Mouse (Mus musculus) frontal cortex, adult 2 months (tissue): ENCODE results near the gene Aox2. TPM values are rescaled to one million over a fixed set of nuclear protein-coding genes. Genes with fewer than 3 reads are reported as not detected.

Experiments
- DNase-seq, 2 experiments: peaks; one replicate each; pipeline ENCODE4 v3.0.0; 2022; ENCODE audit warnings: low spot score in 1 of 2; ENCODE audit errors: extremely low spot score in 1 of 2
- polyA plus RNA-seq: library from polyadenylated mRNA; depleted of rRNA; stranded (reverse); fragments of >200 nt; gene quantifications from 2 replicates; pipeline ENCODE4 v1.2.3, GENCODE M21; 2012

Gene Aox2
- polyA plus RNA-seq, 1 experiment, result 0.02 TPM

DNA sequence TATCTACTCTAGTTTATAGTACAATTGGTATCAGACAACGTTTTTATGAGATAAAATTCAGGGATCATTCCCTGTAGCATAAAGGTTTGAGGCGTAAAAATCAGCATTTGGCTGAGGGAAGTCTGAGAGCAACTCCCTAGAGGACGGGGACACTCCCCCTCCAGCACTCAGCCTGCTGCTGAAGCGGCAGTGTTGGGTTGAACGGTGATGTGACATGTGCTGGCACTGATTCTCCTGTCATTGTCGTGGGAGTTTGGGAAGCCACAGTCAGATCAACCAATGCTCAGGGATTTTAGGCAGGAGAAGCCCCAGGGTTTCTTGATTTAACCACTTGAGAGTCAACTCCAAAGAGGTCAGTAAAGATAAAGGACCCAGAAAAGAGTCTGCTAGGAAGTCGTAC, 6.4 kb downstream of the Aox2 start:
- no peak for DNase-seq

DNA sequence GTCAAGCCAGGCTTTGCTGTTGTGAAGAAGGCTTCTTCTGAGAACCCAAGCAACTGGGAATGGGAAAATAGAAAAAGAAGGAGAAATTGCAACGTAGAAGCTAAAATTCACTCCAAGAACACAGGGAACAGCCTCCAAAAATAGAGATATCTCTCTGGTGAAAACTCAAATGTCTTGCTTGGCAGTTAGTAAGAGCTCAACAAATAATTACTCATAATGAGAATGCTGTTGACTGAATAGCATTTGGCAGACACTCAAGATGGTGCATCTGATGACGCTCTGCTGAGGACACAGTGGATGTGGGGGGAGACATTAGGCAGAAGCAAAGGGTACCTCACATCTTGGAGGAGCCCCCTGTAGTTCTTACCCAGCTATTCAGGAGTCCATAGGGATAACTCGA, 10.0 kb downstream of the Aox2 start:
- peak in 1 of 2 experiments; percentile 39 for DNase-seq

DNA sequence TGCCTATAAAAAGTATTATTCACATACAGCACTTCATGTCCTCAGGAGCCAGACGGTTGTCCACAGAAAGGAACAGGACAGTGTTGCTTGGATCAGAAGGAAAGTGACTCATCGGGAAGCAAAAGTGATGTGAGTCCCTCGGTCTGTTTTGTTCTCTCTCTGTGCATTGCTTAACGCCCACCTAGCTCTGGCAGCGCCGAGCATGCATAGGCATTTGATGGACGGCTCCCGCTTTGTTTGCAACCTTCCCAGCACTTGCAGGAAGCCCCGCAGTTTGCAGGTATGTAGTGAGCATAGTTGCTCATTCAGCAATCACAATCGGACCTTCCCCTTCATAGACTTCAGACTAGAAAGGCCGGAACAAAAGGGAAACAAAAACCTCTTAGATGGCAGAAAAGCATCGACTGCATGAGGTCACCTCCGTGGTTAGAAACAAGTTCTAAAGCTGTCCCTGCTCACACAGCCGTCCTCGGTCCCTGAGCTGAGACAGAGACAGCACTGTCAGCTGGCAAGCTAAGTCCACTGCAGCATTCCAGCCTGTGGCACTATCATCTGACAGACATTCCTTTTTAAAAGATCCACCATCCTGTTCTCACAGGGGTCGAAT, 11.8 kb downstream of the Aox2 start:
- DNase-seq, result peak in 1 of 2 experiments; percentile 51

DNA sequence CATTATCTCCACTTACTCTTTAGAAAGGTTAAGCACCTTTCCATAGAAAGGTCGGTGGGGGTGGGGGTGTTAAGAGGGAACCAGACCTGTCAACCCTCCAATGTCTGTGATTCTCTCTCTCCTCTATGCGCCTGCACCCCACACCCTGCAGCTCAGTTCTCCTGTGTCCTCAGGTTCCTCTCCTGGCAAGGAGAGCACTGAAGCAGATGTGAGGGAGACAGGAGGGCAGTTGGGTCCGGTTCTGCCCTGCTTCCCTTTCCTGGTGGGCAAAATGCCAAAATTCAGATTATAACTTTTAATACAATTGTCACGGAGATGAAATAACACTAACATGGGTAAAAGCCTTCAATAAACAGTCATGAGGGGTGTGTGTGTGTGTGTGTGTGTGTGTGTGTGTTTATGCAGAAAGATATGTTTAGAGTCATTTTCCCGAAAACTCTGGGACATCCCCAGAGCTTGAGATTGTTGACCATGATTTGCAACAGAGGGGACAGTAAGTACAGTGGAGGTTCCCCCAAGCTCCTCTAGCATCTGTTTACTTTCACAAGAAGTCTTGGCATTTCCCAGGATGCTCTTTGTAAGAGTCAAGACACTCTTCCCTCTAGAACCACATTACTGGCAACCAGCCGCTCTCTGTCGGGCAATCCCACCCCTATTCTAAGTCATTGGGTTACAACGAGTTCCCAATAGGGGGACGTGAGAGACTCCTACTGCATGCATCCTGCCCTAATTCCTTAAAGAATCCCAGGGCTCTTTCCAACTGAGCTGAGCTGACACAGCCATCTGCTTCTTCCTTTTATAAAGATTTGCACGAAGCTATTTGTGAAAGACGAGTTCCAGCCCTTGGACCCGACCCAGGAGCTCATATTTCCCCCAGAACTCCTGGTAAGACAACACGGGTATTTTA, 13.5 kb downstream of the Aox2 start:
- peak; percentile 18 to 59 for DNase-seq

DNA sequence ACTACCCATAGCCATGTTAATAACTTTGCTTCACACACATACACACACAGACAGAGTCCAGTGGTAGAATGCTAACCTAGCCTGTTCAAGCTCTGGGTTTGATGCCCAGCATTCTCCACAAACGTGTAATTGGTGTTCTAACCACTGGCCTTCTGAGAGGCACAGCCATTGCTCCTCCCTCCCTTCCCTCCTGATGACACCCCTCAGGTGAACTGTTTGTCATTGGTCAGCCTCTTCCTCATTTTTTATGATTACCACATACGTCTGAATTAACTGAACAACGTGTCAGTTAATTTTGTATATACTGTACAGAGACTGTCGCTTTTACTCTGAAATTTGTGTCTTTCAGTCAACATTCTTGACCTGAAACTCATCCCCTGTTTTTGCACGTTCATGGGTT, 16.6 kb downstream of the Aox2 start:
- no peak for DNase-seq

DNA sequence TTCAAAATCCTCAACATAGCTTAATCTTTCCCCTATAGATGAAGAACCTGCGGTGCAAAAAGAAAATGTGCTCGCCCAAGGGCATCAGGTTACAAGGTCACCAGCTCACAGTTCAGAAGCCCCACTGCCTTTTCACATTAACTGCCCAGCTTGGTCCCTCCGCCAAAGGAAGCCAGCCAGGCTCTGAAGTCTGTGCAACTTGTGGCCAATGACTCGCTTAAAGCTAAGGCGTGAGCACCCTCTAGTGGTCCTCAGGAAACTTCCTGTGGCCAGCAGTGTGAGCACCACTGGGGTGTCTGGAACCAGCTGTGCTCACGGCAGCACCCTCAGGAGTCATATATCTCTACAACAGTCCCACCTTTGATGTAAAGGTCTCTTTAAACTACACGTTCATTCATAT, 18.2 kb downstream of the Aox2 start:
- peak; percentile 33 to 80 for DNase-seq

DNA sequence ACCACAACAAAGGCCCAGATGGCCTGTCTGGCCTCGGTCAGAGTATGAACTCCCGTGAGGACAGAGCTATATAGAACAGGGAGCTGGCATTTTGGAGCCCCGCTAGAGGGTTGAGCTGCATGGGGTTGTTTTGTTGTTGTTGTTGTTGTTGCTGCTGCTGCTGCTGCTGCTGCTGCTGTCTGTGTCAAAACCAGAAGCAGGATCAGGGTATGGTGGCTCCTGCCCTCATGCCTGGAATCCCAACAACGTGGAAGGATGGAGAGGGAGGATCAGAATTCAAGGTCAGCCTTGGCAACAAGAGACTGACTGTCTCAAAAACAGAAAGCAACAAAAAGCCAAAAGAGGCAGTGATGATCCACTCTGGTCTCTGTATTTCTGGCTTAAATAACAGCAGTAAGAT, 18.7 kb downstream of the Aox2 start:
- no peak for DNase-seq

DNA sequence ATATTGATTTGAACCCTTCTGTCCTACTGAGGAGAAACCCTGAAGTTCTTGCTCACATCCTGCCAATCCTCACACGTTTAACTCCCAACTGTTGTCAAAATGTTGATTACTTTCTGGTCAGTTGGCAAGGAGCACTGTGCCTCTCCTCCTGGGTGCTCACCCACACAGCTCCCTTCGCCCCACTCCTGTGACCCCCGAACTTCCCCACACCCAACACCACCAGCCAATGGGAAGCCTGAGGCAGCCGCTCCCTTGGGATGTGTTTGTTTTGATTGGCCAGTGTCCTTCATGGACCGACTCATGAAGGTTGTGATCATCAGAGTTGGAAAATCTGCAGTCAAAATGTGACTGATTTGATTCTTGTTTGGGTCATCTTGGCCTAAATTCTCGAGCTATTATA, 20.2 kb downstream of the Aox2 start:
- DNase-seq, result no peak

DNA sequence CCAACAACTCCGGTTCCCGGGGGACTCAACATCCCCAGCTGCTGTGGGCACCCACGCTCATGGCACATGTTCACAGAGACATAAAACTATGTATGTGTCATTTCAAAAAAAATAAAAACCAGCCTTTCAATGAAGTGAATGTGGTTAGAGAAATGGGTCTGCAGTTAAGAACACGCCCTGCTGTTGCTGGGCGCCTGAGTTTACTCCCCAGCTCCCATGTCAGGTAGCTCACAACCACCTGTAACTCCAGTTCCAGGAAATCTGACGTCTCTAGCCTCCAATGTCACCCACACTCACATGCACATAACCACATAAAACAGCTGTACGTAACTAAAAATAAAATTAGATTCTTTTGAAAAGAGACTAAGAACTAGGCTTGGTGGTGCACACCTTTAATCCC, 22.9 kb downstream of the Aox2 start:
- no peak for DNase-seq

DNA sequence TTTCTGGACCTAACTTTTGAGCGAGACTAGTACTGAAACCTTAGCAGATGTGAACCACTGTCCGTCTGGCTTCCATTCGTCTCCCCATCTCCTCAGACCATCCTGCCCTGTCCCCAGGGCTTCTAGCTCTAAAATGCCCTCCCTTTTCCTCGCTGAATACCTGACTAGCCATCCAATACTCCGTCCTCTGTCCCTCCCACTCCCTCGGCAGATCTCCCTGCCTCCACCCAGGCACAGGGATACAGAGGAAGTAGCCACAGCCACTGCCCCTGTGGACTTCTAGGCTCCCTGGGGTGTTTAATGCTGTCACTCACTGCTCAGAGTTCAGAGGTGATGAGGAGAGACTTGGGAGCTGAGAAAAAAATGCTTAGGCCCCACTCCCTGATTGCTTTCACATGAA, 23.9 kb downstream of the Aox2 start:
- DNase-seq, result no peak

DNA sequence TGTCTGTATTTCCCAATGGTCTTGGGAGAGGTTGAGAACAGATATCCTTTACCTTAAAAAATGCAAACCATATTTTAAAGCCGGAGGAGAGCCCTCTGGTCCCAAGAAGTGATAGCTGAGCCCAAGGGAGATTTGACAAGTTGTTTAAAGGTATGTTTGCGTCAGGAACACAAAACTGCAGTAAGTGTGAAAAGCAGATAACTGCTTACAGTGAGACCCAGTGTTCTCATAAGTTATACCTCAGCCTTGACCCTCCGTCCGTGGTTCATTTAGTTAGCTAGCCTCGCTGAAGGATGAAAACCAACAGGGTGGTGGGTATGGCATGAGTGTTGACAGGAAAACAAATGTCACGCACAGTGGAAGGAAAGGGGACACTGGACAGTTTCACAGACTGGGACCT, 24.9 kb downstream of the Aox2 start:
- DNase-seq, result no peak

DNA sequence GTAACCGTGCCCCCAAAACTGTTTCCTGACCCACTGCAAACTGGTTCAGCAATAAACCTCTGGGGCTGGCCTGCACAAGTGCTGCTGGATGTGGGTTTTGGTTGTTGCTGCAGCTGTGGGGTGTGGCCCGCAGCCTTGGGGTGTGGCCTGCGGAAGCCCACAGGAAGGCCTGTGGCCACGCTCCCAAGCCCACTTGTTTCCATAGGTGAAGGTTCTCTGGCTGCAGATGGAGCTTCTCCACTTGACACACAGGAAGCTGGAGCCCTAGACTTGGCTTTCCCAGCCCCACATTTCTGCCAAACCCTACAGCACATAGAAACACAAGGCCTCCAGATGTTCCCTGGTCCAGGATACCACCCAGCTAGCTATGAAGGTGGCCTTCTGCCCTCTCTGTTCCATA, 25.6 kb downstream of the Aox2 start:
- no peak for DNase-seq

DNA sequence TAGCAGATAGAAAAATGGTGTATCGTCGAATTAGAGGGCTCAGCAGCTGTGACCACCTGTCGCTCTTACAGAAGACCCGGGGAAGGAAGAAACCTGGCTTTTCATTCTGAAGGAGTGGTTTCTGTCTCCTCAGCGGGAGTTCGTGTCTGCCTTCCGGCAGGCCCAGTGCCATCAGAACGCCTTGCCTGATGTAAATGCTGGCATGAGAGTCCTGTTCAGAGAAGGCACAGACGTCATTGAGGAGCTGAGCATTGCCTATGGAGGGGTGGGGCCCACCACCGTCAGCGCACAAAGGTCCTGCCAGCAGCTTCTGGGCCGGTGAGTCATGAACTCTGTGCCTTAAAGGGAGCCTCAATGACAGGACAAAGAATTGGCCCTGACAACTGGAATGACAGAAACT, 26.2 kb downstream of the Aox2 start:
- no peak for DNase-seq

DNA sequence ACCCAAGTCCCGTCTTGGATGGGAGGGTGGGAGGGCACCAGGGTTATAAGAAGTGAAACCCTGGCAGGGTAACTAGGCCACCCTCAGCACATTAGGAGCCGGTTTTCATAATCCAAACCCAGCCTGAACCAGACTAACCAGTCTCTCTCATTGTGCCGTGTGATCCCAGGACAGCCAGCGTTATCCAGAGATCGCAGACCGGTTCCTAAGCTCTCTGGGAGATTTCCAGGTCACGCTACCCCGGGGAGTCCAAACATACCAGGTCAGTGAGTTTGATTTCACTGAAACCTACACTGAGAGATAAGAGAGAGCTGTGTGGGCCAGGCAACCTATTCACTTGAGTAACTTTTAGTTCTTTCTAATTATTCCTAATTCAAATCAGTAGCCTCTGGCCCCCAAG, 29.1 kb downstream of the Aox2 start:
- no peak for DNase-seq

DNA sequence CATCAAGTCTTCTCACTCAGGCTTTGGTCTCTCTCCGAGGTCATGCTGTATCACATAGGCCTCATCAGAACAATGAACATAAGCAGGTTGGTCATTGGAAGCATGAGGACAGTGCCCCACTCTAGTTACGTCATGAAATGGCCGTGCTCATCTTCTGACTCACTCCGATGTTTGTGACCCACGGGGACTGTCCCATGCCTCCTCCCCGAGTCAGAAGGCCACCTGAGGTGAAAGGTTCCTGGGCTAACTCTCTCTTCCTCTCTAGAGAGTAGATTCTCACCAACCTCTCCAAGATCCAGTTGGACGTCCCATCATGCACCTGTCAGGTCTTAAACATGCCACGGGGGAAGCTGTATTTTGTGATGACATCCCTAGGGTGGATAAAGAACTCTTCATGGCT, 30.5 kb downstream of the Aox2 start:
- no peak for DNase-seq

DNA sequence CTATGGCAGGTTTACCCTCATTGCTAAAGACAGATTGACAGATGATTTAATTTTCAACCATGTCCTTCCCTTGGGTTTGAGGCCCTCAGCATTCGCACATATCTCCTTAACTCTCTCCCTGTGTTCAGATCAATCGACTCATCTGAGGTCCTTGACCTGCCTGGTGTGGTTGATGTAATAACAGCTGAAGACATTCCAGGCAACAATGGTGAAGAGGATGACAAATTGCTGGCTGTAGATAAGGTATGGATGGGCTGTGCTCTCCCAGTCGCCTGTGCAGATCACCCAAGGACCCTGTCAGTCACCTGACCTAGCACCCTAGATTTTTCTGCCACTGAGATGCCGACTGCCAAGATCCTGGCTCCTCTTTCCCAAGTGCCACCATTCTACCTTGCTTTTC, 31.7 kb downstream of the Aox2 start:
- no peak for DNase-seq

DNA sequence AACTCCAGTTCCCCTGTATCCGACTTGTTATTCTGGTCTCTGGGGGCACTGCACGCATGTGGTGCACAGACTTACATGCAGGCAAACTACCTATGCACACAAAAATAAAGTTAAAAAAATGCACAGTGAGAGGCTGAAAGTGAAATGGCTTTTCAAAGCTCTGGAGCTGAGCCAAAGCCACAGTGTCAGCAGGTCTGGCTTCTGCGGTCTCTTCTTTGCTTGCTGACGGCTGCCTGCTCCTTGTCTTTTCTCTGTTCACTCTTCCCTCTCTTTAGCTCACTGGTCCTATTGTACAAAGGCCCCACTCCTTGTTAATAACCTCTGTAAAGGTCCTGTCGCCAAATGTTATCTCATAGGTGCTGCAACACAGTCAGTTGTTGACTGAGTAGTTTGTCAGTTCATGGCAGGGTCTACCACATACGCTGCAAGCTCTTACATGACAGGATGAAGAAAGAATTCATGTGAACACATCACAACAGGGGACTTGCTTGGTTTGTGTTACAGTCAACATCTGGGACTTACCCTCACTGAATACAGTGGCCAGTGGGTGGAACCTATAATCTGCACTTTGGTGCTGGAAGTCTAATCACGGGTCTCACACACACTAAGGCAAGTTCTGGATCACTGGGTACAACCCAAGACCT, 33.2 kb downstream of the Aox2 start:
- DNase-seq, result no peak

DNA sequence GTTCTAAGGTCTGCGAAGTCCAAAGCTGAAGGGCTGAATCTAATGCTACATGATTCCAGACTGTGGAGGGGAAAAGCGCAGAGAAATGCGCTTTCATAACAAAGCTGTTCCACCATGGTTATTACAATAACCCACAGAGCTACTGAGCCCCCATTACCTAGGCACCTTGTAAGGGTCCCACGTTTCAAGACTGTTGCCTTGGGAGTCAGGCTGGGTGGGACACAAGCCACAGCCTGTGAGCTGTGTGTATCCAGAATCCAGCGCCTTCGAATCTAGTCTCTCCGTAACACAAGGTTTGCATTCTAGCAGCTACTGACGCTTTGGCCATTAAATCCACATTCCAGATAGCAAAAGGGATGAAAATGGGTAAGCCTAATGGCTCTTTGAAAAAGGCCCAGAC, 35.0 kb downstream of the Aox2 start:
- no peak for DNase-seq

DNA sequence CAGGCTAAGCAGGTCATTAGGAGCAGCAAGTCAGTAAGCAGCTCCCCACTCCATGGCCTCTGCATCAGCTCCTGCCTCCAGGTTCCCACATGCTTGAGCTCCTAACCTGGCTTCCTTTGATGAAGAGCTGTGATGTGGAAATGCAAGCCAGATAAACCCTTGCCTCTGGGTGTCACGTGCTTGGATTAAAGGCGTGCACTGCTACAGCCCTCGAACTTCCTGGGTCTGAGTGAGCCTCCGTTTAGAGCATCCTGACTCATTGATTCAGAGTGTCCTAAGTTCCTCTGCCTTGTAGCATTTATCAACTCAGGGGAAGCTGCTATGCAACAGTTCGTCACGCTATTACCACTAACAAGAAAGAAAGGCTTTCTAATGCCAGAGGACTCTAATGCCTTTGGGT, 37.4 kb downstream of the Aox2 start:
- DNase-seq, result no peak

DNA sequence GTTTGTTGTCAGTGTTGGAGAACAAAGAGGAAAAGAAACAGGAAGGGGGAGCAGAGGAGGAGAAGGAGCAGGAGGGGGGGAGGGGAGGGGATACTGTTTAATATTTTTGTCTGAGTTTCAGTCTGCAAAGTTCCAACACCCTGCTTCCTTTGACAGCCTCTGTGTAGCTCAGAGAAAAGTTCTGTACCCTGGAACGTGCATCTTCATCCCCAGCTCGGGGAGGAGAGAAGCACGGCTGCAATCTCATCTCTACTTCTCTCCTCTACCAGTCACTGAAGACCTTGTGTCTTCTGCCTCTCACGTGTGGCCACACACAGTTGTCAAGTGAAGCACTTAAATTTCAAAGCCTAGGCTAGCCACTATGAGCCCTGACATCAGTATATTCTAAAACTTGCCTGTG, 55.1 kb downstream of the Aox2 start:
- DNase-seq, result no peak

DNA sequence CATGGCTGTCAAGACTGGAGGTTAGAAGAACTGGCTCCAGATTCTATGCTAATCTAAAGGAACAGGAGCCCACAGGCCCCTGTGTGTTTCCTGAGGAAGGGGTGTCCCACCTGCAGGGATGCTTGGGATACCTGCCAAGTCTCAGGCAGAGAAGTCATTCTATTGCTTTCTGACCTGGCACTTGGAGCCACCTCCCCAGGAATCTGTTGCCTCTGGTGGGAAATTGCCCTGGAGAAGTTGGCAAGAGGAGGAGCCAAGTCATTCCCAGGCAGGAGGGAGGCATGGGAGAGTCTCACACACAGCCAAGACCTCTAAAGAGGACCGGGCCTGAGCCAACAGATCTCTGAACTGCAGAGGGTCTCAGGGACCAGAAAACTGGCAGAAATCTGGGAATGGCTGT, 61.8 kb downstream of the Aox2 start:
- DNase-seq, result no peak

DNA sequence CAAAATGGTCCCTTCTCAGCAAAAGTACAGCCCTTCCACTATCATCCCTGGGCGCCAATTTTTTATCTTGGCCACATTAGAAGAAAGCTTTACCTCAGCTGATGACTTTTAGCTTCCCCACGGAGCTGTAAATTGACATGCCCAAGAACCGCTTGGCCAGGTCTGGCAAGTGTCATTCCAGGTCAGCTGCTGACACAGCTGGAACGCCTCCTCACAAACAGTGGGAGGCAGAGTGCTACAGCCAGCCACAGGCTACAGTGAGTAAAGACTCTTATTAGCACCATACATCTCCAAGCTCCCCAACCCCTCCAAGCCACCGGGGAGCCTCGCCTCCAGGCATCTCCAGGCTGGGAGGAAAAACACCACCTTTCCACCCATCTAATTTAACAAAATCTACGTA, 63.5 kb downstream of the Aox2 start:
- DNase-seq, result no peak
